Mouse (Mus musculus): ENCODE measurements around the gene Nmu.

- TF ChIP-seq CTCF (IDR thresholded peaks at IDR 0.05; ENCODE audit: low read depth, low read length) (no peak), TAL1 (conservative IDR thresholded peaks at IDR 0.05; ENCODE audit: low read depth, low read length) (no peak)
Measured at GRCm38 (mm10) chr5:76289234-76289691, 74.3 kb downstream of the Nmu start.

Measured in G1E (cell line).